In genomic region chr9:76660848-76661247, GRCm38 (mm10) we compare ENCODE assay signal across 9 mouse cellular contexts.
A peak's percentile ranks its signal among the peaks of the same experiment; 100 is the strongest.
DNase-seq lines count a peak whose midpoint lies in the region; ATAC-seq and TF ChIP-seq lines count a peak whose summit lies in the region.
"Had no signal": no experiment of that assay in that cellular context is flagged by ENCODE, and none has a peak within 500 bp of the region (broad histone marks: within the 10 kb centered on the region; RNA-seq: fewer than 3 reads in every experiment).

No protein-coding gene starts in this region.

- peak in 1 of 2 experiments; percentile 11 for DNase-seq in heart, adult 2 months
- no peak for DNase-seq in heart, postnatal 25 days (ENCODE audit: low spot score)
- peak; percentile 11 to 24 for DNase-seq in adrenal gland, postnatal 4 days (ENCODE audit: low spot score in 2 of 2)
- DNase-seq in left cerebral cortex, adult 9 months (ENCODE audit: low spot score in 2 of 2) = peak; percentile 1 to 76
- DNase-seq in splenic B cell, adult 2 months (ENCODE audit: low read depth, low spot score) = peak; percentile 66

- 16% methylated on average over 3 of the region's 3 CpGs for WGBS in heart, adult 2 months
- 23% methylated on average over 3 of the region's 3 CpGs for WGBS in forebrain, embryonic 12.5 days
- 26% methylated on average over 3 of the region's 3 CpGs for WGBS in intestine, embryonic 15.5 days

- peak; percentile 91 for ATAC-seq in forebrain, embryonic 12.5 days (ENCODE audit: low FRiP score)
- peak; percentile 81 for ATAC-seq in intestine, embryonic 15.5 days
- ATAC-seq in megakaryocyte-erythroid progenitor cell, adult 5-6 weeks (replicated peaks; ENCODE audit: low FRiP score, low TSS enrichment, poor library complexity, severe bottlenecking) = peak; percentile 97

- H3K79me2 ChIP-seq in heart, adult 2 months (replicated peaks; ENCODE audit: control insufficient read depth, insufficient read depth, low read length) = no peaks in the 10 kb centered on the region

- no peaks in the 10 kb centered on the region for H3K9me3 ChIP-seq in forebrain, embryonic 12.5 days
- no peaks in the 10 kb centered on the region for H3K9me3 ChIP-seq in intestine, embryonic 15.5 days
- H3K9me3 ChIP-seq: neural tube, embryonic 13.5 days had no signal

- H3K4me3 ChIP-seq in heart, adult 2 months = no peak overlapping the region
- H3K4me3 ChIP-seq in forebrain, embryonic 12.5 days (replicated peaks) = no peak overlapping the region
- no peak overlapping the region for H3K4me3 ChIP-seq in intestine, embryonic 15.5 days (replicated peaks)
- H3K4me3 ChIP-seq: neural tube, embryonic 13.5 days had no signal

- intact Hi-C loops in heart, adult 2 months (cut with DNase I) = no loop called here
- intact Hi-C loops in heart, postnatal 25 days (cut with DNase I) = loop anchor here (2.0 kb wide), 1 partner anchor 270 kb away; no protein-coding TSS in a partner anchor

- no peak overlapping the region for H3K27ac ChIP-seq in heart, adult 2 months
- H3K27ac ChIP-seq in forebrain, embryonic 12.5 days = no peak overlapping the region
- no peak overlapping the region for H3K27ac ChIP-seq in intestine, embryonic 15.5 days
- H3K27ac ChIP-seq: neural tube, embryonic 13.5 days had no signal

- H3K27me3 ChIP-seq in heart, adult 2 months (ENCODE audit: control insufficient read depth, insufficient read depth, low read length) = no peaks in the 10 kb centered on the region
- no peaks in the 10 kb centered on the region for H3K27me3 ChIP-seq in forebrain, embryonic 12.5 days
- no peaks in the 10 kb centered on the region for H3K27me3 ChIP-seq in intestine, embryonic 15.5 days (replicated peaks)
- H3K27me3 ChIP-seq in splenic B cell, adult 2 months (ENCODE audit: control insufficient read depth, insufficient read depth, low read length, poor library complexity, severe bottlenecking) = no peaks in the 10 kb centered on the region
- H3K27me3 ChIP-seq: neural tube, embryonic 13.5 days had no signal

- no peak overlapping the region for H3K4me2 ChIP-seq in forebrain, embryonic 12.5 days
- H3K4me2 ChIP-seq in intestine, embryonic 15.5 days (replicated peaks) = no peak overlapping the region
- H3K4me2 ChIP-seq: neural tube, embryonic 13.5 days had no signal

- no peaks in the 10 kb centered on the region for H3K4me1 ChIP-seq in heart, adult 2 months (ENCODE audit: control insufficient read depth, insufficient read depth, low read length)
- 0 out of 2 replicates have a peak, but pooled peaks cover 4% of the 10 kb centered on the region for H3K4me1 ChIP-seq in forebrain, embryonic 12.5 days
- no peaks in the 10 kb centered on the region for H3K4me1 ChIP-seq in intestine, embryonic 15.5 days (replicated peaks)
- H3K4me1 ChIP-seq: neural tube, embryonic 13.5 days had no signal

- no peak for TF ChIP-seq EP300 in heart, adult 2 months (IDR thresholded peaks at IDR 0.05; ENCODE audit: insufficient read depth, low read depth, low read length)

- H3K36me3 ChIP-seq in heart, adult 2 months (ENCODE audit: control insufficient read depth, insufficient read depth, low read length) = no peaks in the 10 kb centered on the region
- H3K36me3 ChIP-seq in forebrain, embryonic 12.5 days (replicated peaks) = no peaks in the 10 kb centered on the region
- no peaks in the 10 kb centered on the region for H3K36me3 ChIP-seq in intestine, embryonic 15.5 days
- no peaks in the 10 kb centered on the region for H3K36me3 ChIP-seq in splenic B cell, adult 2 months (ENCODE audit: control insufficient read depth, insufficient read depth, low read length, poor library complexity, severe bottlenecking)
- H3K36me3 ChIP-seq: neural tube, embryonic 13.5 days had no signal

- TF ChIP-seq CTCF in heart, adult 2 months (IDR thresholded peaks at IDR 0.05) = peak; percentile 66

- H3K9ac ChIP-seq in heart, adult 2 months (ENCODE audit: low read depth, low read length) = no peak overlapping the region
- H3K9ac ChIP-seq in forebrain, embryonic 12.5 days = no peak overlapping the region
- no peak overlapping the region for H3K9ac ChIP-seq in intestine, embryonic 15.5 days
- H3K9ac ChIP-seq: neural tube, embryonic 13.5 days had no signal

- TF ChIP-seq POLR2A in heart, adult 2 months (IDR thresholded peaks at IDR 0.05; ENCODE audit: insufficient read depth, low read depth, low read length) = no peak
